ENCODE assay signal across 22 mouse cellular contexts in genomic region chr4:139572928-139573512, GRCm38 (mm10). TPM values are rescaled to one million over a fixed set of nuclear protein-coding genes. Genes with fewer than 3 reads are reported as not detected.
DNase-seq lines count a peak whose midpoint lies in the region; ATAC-seq lines count a peak whose summit lies in the region.
"Had no signal": no experiment of that assay in that cellular context is flagged by ENCODE, and none has a peak within 500 bp of the region (broad histone marks: within the 10 kb centered on the region; RNA-seq: fewer than 3 reads in every experiment).

No protein-coding gene starts in this region.

- no peak overlapping the region for H3K9ac ChIP-seq in midbrain, embryonic 13.5 days (replicated peaks)

- peaks cover 28% of the 10 kb centered on the region for H3K4me1 ChIP-seq in midbrain, embryonic 13.5 days (replicated peaks)

- peak; percentile 87 for DNase-seq in heart, adult 11 months
- DNase-seq in heart, postnatal 4 days: no peak
- DNase-seq in kidney, postnatal 36 days: peak; percentile 53 to 58
- DNase-seq in kidney, postnatal 14 days: no peak
- peak; percentile 28 for DNase-seq in cerebellum, adult 8-10 months
- DNase-seq in adrenal gland, postnatal 25 days: no peak
- DNase-seq: adrenal gland, adult 2 months; embryo, embryonic 11 days; gastrocnemius, postnatal 14 days; lung, adult 2 months; right cerebral cortex, postnatal 14 days; thymus, postnatal 36 days had no signal

- ATAC-seq in midbrain, embryonic 13.5 days: no peak

- no peaks in the 10 kb centered on the region for H3K9me3 ChIP-seq in midbrain, embryonic 13.5 days
- H3K9me3 ChIP-seq: forebrain, embryonic 13.5 days; neural tube, embryonic 13.5 days had no signal

- H3K4me2 ChIP-seq in midbrain, embryonic 13.5 days (replicated peaks): no peak overlapping the region

- peaks cover 20% of the 10 kb centered on the region for H3K27me3 ChIP-seq in midbrain, embryonic 13.5 days
- H3K27me3 ChIP-seq: neural tube, embryonic 13.5 days had no signal

- H3K4me3 ChIP-seq in midbrain, embryonic 13.5 days (replicated peaks): no peak overlapping the region

- WGBS in midbrain, embryonic 13.5 days: 86% methylated on average over 12 of the region's 12 CpGs

- no peaks in the 10 kb centered on the region for H3K36me3 ChIP-seq in midbrain, embryonic 13.5 days
- H3K36me3 ChIP-seq: neural tube, embryonic 13.5 days had no signal

- 0 out of 2 replicates have a peak overlapping the region, but pooled peaks have one; percentile 6 for H3K27ac ChIP-seq in midbrain, embryonic 13.5 days

RNA-seq across cellular contexts. Expression of gene Gm21969, which starts 30.0 kb away (rescaled TPM):
- total RNA-seq in heart, postnatal 4 days (2021): not detected
- polyA plus RNA-seq in midbrain, embryonic 13.5 days (2015; fragmentation: Nextera tagmentation; extraction: Ambion mirVana): not detected in 2 replicates
- total RNA-seq in adrenal gland, postnatal 25 days (2021): not detected in 2 replicates
- total RNA-seq: gastrocnemius, postnatal 14 days; heart, adult 8-10 months; layer of hippocampus, postnatal 25 days; left cerebral cortex, postnatal 25 days had no signal
- polyA plus RNA-seq: forebrain, embryonic 13.5 days; heart, postnatal 0 days; large intestine, adult 2 months; liver, embryonic 11.5 days; lung, adult 2 months; macrophage; neural tube, embryonic 13.5 days had no signal

RNA-seq across cellular contexts. Expression of gene Iffo2, which starts 42.7 kb away (rescaled TPM):
- total RNA-seq in heart, postnatal 4 days (2021): 10 to 100 TPM; 14.2 to 14.6 TPM
- 4.4 and 4.6 TPM in 2 replicates for polyA plus RNA-seq in midbrain, embryonic 13.5 days (2015; fragmentation: Nextera tagmentation; extraction: Ambion mirVana)
- total RNA-seq in adrenal gland, postnatal 25 days (2021): 14.4 and 15.0 TPM in 2 replicates

RNA-seq across cellular contexts. Expression of gene Aldh4a1, which starts 49.6 kb away (rescaled TPM):
- total RNA-seq in heart, postnatal 4 days (2021): 10 to 100 TPM; 15.1 to 15.4 TPM
- polyA plus RNA-seq in midbrain, embryonic 13.5 days (2015; fragmentation: Nextera tagmentation; extraction: Ambion mirVana): 18.0 and 20.0 TPM in 2 replicates
- 124 and 138 TPM in 2 replicates for total RNA-seq in adrenal gland, postnatal 25 days (2021)

Comparison
In these comparisons a context has a peak if more than half of its experiments do, and no peak if none do; other contexts are left out.
1. DNase-seq: peak in heart, adult 11 months (single experiment), kidney, postnatal 36 days (2 of 2) and cerebellum, adult 8-10 months (single experiment); none in heart, postnatal 4 days (single experiment), kidney, postnatal 14 days (single experiment) and adrenal gland, postnatal 25 days (single experiment).